Mouse (Mus musculus) layer of hippocampus, postnatal 14 days (tissue): Measurements from ENCODE around the gene Gdf3. TPM values are rescaled to one million over a fixed set of nuclear protein-coding genes. Genes with fewer than 3 reads are reported as not detected.

Source experiments
- DNase-seq, 2 experiments: peaks; one replicate each; pipeline ENCODE4 v3.0.0; 2021 to 2022; ENCODE audit warnings: low spot score in 2 of 2, mixed read lengths in 1 of 2
- total RNA-seq, 2 experiments: library from RNA; stranded (reverse); gene quantifications; 2 replicates each; pipeline ENCODE4 v1.2.3; 2021

Gene Gdf3
- total RNA-seq, 2 experiments from 2014 or later = not detected

DNA sequence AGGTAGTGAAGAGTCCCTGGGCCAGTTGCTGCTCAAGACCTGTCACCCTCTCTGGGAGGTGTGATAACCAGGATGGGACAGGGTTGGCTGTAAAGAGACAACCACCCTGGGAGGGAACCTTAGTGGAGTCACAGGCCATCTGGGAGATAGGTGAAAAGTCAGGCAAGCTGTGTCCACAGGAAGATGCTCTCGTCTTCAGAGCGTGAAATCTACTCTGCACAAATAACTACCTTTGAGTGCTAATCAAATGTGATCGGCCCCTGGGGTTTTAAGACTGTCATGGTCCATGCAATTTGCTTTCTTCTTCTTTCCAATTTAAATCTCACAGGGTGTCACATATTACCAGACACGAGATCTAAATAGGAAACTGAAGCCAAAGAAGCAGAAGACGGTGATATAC is 40.8 kb downstream of the Gdf3 start:
- no peak for DNase-seq

DNA sequence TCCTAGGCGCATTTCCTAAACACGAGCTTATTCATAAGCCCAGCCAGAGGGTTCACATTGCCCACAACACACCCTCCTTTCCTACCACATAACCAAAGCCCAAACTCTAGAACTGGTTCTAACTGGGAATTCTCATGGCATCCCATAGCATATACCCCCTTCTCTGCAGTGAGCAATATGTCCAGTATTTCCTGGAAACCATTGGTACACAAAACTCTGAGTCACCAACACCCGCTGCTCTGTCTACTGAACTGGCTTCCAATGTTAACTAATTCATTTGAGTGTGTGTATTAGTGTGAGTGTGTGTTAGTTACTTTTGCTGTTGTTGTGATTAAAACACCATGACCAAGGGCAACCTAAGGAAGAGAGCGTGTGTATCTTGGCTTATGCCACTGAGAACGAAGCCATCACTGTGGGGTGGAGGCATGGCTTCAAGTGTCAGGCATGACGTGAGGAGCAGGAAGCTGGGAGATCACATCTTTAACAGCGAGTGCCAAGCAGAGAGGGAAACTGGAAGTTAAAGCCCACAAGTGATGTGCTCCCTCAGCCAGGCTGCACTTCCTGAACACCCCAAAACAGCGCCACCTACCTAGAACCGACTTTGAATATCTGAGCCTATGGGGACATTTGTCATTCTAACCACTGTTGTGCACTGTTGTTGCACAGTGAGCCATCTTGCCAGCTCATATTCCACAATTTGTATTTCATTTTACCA is 44.7 kb downstream of the Gdf3 start:
- no peak for DNase-seq

DNA sequence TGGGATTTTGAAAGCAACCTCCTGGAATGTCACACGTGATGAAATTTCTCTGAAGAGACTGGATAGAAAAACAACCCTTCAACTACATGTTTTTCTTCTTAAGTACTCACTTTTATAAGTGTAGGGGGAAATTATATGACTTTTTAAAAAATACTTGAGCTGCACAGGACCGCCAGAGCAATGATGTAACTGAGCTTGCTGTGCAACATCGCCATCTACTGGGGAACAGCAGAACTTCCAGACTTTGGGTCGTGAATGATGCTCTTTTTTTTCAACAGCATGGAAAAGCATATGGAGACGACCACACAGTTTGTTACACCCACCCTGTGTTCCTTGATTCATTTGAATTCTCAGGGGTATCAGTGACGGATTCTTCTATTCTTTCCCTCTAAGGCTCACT is 47.4 kb downstream of the Gdf3 start:
- DNase-seq = peak; percentile 68 to 82

DNA sequence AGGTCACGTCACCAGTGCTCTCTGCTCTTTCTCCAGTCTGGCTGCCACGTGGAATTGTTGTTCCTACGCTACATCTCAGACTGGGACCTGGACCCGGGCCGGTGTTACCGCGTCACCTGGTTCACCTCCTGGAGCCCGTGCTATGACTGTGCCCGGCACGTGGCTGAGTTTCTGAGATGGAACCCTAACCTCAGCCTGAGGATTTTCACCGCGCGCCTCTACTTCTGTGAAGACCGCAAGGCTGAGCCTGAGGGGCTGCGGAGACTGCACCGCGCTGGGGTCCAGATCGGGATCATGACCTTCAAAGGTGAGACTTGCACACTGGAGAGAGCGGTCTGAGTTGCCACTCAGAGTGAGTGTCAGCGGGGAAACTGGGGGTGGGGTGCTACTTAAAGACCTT is 48.9 kb downstream of the Gdf3 start:
- no peak for DNase-seq

DNA sequence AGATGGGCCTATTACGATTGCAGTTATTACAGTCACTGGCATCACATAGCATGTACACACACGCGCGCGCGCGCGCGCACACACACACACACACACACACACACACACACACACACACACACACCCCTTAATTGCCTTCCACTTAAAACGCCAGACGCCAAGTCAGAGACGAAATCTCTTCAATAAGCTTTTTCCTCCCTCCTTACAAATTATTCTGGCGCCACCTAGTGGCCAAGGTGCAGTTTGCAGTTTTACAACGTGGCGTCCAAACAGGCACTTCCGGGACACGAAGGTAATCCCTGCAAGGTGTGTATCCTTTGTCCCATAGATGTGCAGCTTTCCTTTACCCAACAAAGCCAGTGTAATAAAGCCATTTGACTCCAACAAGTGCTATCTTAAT is 49.5 kb downstream of the Gdf3 start:
- DNase-seq = peak; percentile 55 to 73

DNA sequence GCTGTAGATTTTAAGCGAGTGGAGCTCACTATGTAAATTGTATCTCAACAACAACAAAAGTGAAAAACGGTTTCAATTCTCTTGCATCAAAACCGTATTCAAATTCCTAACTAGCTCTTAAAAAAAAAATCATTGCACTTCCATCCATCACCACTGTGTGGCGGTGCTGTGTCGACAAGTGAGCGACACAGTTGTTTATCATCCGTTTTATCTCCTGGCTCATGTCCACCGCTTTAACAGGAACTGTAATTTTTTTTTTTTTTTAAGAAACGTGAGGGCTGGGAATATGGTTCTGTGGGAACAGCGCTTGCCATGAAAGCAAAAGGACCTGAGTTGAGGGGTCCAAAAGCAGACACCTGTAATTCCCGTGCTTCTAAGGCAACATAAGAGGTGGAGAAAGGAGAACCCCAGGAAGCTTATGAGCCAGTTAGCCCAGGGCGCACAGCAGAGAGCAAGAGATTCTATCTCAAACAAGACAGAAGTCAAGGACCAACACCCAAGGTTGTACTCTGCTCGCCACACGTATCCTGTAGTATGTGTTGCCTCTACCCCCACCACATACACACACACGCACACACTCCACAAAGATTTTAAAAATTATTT is 52.8 kb downstream of the Gdf3 start:
- DNase-seq = peak; percentile 76 to 88

Other genes starting within 250 kb of the Gdf3 start
- gene Rimklb, start 111.3 kb downstream of the Gdf3 start, total RNA-seq = 100 to 1,000 TPM; 145 to 150 TPM
- gene Mfap5, start 104.2 kb downstream of the Gdf3 start, total RNA-seq = 1 to 10 TPM; 1.1 to 2.1 TPM
- gene Aicda, start 56.3 kb downstream of the Gdf3 start, total RNA-seq = not detected
- 1 to 10 TPM; 2.9 to 3.1 TPM for gene Apobec1, start 7.6 kb downstream of the Gdf3 start, total RNA-seq
- not detected for gene Dppa3, start 16.3 kb upstream of the Gdf3 start, total RNA-seq
- gene Nanog, start 97.4 kb upstream of the Gdf3 start, total RNA-seq = not detected
- 100 to 1,000 TPM; 124 to 130 TPM for gene Slc2a3, start 191.6 kb upstream of the Gdf3 start, total RNA-seq
- gene Foxj2, start 209.8 kb upstream of the Gdf3 start, total RNA-seq = 10 to 100 TPM; 26.1 to 26.3 TPM
- under 1 TPM; 0.46 to 0.91 TPM for gene C3ar1, start 246.1 kb upstream of the Gdf3 start, total RNA-seq